Mouse (Mus musculus) C2C12 (cell line): ENCODE results near the gene Usp37.

ENCODE experiments used
- CTCF ChIP-seq: IDR thresholded peaks from one replicate; pipeline ENCODE4 v1.5.1; 2011; ENCODE audit not compliant: control insufficient read depth, insufficient read depth, insufficient read length
- MYOD1 ChIP-seq: IDR thresholded peaks from one replicate; pipeline ENCODE4 v1.6.1; 2011; ENCODE audit warnings: low read depth; ENCODE audit not compliant: control insufficient read depth, insufficient read length
- USF1 ChIP-seq: IDR thresholded peaks from one replicate; pipeline ENCODE4 v1.6.1; 2011; ENCODE audit warnings: low read depth, mild to moderate bottlenecking, control low read depth, moderate library complexity

DNA sequence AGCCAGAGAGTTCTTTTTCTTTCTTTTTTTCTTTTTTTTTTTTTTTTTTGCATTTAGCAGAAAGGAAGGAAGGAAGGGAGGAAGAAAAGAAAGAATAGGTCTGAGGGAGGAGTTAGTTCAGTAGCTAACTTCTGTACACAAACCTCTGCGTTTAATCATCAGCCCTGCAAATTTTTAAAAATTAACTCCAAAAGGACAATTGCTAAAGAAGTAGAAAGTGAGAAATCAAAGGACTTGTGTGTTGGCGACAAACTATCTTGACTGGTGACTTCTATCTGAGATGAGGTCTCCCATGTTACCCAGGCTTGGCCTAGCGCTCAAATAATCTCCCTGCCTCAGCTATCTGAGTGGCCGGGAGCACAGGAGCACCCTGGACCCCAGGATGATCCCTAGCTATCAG lies 139.9 kb downstream of the Usp37 start:
- TF ChIP-seq CTCF = no peak
- no peak for TF ChIP-seq USF1
- no peak for TF ChIP-seq MYOD1
